Mouse (Mus musculus): ENCODE measurements at regions not wholly inside any gene's neighbourhood (a gene's known extent, or its start where the extent isn't known, plus 50 kb on each side); places are given as distances from the start of the nearest gene placed in this dataset.

DNA sequence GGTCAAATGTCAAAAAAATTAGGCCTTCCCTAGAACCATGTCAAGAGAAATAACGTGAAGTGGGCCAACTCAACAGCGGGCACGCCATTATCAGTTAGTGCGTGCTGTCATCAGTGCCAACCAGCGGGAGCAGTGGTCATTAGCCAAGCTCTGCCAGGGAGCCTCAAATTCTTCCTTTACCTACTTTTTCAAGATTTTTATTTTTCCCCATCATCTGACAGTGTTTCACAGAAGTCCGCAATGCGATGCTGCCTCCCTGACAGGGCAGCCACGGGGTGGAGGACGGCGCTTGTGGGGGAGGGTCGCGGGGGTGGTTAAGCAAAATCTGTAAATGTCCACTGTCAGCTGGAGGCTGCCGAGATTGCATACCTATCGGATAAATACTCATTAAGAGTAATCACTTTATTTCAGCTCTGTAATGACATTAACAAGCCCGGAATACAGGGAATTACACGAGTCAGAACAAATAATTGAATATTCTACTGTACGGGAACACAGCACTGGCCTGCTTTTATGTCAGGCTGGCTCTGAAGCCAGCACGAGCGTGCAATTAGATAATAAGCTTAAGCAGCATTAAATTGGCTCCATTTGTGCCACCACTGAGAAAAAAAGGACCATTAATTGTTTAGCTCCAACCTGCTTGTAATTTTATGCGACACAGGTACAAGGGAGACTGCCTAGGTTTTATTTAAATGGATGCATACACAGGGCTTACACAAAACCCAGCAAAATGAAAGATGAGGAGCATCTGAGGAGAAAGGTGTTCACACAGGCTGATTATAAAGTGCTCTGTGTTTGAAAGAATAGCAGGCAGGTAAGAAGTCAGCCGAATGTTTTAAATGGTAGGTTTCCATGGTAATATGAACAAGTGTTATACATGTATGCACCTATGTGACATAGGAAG, 212.0 kb upstream of the Adamts16 start:
- no peak for DNase-seq (ENCODE audit: low spot score in 2 of 2)

DNA sequence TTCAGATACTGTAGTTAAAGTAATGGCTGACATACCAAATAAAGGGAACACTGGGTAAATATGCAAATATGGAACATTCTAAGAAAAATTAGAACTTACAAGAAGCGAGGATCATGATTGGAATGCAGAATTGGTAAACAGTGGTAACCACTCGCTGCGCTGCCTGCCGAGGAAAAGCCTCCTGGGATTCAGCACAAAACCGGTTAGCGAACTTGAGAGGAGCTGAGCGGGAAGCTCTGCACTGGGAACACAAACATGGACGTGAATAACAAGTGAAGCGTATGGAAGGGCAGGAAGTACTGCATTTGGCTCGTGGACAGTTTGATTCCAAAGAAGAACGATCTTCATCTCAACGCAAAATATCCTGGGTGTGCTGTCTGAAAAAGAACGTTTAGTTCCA, 209.0 kb upstream of the Adamts16 start:
- DNase-seq (ENCODE audit: low spot score in 2 of 2) = no peak

DNA sequence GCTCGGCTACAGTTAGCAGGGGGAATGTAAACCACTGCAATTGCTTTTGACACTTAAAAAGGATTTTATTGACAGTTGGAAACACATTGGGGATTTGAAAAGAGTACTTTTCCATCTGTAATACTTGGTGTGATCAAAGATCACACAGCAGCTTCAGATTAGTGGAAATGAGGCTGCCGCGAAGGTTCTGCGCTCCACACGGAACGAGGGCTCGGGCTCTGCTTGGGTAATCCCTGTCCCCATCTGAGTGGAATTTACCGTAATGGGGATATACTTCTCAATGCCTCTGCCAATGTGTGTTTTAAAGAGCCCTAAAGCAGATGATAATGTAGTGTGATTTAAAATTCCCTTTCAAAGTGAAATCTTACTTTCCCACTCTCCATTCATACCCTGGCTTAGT, 194.4 kb upstream of the Adamts16 start:
- DNase-seq (ENCODE audit: low spot score in 2 of 2) = no peak

DNA sequence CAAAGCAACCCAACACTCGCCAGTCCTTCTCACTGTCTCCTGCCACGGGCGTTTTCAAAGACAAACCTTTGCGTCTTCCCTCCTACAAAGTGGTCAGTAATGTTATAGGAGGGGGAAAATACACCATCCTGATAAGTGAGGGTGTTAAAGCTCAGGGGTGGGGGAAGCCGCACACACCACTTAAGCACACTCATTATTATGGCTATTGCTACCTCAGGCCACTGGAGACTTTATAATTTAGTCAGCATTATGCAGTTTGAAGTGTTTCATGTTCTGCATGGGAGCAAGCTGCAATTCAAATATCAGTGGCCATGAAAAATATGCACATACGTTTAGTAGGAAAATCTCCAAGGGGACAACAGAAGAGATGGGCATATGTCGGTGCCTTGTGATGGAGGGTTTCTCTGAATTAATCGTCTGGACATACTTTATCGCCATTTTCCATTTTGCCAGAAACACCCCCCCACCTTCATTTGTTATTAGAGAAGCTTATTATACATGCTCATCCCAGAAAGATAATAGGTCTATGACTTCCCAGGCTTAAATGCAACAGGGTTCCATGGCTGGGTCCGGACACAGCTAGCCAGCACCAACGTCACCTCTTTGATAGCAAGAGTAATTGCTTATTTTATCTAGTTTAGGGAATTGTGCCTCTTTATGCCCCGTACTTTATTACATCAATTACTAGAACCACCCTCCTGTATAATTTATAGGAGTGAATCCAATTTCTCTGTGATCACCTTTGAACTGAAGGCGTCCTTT, 193.5 kb upstream of the Adamts16 start:
- DNase-seq (ENCODE audit: low spot score in 2 of 2) = no peak

DNA sequence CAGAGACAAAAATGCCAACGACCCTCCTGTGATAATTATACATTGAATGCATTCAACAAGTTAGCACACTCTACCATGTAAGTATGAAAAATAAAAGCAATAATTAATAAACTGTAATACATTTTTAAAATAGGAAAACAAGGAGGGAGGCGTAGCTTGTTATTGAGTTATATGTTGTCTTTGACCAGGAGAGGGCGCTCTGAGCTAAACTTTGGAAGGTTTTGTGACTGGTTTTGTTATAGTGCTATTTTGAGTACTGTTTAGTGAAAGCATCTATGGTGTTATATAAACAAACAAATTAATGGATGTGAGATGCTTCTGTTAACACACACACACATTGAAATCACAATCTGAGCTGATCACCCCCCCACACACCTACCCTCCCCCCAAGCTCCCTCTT, 166.6 kb upstream of the Adamts16 start:
- peak; percentile 42 to 67 for DNase-seq (ENCODE audit: low spot score in 2 of 2)

DNA sequence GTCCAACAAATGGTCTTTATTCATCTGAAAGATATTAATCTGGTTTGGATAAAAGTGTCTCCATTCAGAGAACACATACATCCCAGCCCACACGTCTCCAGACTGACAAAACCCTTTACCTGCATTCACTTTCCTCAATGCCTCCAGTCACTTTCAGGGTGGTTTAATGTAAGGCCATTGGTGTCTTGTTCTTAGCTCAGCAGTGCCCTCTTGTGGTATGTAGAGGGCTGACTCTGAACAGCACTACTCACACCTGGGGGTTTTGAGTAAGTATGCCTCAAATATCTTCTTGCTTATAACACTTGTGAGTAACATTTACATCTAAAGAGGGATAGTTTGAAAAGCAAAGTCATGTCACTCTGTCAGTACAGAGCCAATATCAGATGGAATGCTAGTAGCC, 164.5 kb upstream of the Adamts16 start:
- DNase-seq (ENCODE audit: low spot score in 2 of 2) = peak; percentile 31 to 63

DNA sequence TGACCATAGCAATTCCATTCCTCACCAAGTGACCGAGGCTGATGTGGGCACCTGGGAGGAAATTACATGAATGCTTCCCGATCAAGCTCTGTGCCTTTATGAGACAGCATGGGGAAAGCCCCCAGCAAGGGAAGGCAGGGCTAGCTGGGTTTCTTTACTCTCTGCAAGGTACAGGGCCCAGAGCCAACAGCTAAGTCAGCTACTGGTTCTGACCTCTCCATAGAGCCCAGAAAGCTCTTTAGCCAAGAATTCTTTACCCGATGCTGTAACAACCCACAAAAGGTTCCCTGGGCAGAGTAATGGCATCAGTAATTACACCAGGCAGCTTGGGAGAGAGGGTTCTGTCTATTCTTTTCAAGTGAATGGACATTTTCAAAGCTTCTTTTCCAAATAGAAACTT, 161.9 kb upstream of the Adamts16 start:
- DNase-seq (ENCODE audit: low spot score in 2 of 2) = no peak

DNA sequence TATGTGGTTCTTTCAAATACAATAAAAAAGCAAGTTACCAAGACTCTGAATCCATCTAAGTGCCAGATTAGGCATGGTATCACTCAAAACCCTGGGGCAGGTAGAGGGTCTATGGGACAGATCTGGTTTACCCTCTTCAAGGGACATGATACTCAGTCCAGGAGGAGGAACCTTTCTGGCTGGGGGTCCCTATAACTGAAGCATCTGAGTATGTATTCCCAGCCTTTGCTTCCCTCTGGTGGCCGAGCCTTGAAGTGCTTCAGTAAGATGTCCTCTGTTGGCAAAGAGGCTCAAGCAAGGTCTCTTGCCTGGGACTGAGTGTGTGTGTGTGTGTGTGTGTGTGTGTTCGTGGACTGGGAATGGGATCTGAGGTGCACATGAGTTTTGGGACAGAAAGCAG, 159.7 kb upstream of the Adamts16 start:
- peak; percentile 73 to 81 for DNase-seq (ENCODE audit: low spot score in 2 of 2)

DNA sequence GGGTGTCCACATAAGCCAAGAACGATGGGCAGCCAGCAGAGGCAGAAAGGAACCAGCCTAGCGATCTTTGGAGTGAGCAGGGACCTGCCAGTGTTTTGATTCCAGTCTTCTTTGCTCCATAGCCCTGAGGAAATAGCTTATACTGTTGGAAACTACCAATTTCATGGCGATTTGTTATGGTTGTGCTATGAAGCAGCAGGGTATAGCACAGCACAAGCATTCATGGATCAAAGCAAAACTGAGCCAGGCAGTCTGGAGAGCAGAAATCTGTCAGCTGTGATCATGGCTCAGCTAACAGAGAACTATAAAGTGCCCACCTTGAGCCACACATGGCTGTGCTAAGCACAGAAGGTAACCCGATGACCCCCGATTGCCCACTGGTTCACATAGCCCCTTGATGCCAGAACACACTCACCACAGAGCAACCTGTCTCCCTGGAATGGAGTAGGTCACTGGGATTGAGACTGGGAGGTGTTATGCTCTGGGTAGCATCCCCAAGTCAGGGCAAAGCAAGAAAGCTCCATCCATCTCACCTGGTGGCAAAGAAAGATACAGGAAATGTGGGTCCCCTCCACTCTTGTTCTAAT, 158.9 kb upstream of the Adamts16 start:
- DNase-seq (ENCODE audit: low spot score in 2 of 2) = no peak

DNA sequence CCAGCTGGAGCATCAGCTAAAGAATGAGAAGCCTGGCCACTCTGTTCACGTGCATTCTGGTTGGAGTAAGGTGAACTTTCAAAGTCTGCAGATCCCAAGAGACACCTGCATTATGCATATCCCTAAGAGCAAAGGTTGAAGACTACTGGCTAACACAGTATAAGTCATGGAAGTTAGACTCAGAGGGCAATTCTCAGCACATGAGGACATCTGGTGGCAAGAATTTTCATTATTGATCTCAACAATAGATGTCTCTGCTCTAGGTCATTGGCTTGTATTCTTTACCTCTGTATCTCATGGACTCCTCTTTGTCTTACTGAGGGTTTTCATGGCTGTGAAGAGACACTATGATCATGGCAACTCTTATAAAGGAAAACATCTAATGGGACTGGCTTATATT, 151.9 kb upstream of the Adamts16 start:
- no peak for DNase-seq (ENCODE audit: low spot score in 2 of 2)

DNA sequence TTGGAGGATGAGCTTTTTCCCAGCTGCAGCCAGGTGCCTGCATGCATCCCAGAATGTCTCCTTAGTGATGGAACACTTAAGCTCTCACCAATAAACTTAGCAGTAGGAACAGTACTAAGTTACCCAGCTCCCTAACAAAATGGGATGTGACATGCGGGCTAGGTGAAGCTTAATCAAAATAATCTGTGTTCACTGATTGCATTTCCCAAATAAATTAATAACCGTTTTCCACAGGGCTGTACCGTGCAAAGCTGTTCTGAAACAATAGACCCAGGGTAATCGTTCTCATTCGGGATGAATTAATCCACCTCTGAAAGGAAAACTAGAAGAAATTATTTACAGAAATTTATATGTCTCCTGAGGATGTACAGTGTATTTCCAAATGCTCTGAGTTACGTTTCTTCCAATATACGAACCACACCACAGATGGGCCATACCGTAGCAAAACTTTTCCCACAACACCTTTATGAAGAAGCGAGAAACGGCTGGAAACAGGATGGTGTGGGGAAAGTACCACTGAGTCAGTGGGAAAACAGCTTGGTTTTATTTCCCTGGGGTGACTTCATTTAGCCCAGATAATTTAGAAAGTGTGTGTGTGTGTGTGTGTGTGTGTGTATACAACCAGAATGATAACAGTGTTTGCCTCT, 148.5 kb upstream of the Adamts16 start:
- no peak for DNase-seq (ENCODE audit: low spot score in 2 of 2)

DNA sequence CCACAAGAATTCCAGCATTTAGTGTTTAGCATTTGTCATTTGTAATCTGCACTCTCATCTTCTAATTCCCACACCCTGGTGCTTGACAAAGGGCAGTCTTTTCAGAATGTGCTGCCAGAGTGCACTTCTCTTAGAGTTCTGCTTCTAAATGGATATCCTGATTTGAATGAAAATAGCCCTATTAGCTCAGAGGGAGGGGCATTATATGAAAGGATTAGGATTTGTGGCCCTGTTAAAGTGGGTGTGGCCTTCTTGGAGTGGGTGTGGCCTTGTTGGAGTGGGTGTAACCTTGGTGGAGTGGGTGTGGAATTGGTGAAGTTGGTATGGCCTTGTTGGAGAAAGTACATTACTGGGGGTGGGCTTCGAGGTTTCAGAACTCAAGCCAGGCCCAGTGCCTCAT, 137.7 kb upstream of the Adamts16 start:
- DNase-seq (ENCODE audit: low spot score in 2 of 2) = no peak

DNA sequence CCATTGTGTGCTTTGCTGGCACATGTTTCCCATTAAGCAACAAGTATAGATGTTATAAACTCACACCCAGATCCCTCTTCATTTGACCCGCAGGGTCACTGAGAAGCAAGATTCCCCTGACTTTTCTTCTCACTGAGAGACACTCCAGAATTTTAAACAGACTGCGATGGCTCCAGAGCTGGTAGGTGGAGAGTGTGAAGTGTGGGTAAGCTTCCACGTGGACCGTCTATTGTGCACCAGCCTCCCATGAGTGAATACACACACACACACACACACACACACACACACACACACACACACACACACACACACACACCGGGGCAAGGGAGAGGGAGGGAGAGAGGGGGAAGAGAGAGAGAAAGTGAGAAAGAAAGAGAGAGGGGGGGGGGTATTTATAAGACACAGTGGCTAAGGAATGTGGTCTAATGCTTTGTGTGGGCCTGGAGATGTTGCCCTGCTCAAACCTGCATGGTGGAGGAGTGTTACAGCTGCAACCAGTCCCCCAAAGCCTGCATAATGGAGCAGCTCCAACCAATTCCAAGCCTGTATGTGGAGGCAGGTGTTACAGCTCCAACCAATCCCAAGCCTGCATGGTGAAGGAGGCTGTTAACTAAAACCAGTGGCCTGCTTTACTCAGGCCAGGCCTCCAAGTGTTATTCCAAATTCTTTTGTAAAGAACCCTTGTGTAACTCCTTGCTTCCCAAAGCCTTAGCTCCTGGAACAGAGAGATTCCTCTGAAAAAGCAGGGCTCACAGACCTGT, 137.1 kb upstream of the Adamts16 start:
- DNase-seq (ENCODE audit: low spot score in 2 of 2) = no peak

DNA sequence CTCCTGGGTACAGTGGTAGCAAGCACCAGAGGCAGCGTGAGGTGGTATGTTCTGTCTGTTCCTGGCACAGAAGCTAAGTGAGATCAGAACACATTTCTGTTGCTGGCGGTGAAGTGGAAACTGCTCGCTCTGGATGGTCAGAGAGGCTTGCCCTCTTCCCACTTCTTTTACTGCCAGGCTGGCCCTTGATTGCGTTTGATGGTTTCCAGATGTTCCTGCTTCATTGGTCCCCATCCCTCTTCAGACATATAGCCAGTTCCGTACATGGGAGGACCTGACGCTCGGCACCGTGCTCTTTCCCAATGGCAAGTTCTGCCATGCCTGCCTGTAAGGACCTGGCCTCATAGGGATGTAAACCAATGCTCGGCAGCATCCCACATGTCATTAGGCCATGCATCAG, 128.0 kb upstream of the Adamts16 start:
- DNase-seq (ENCODE audit: low spot score in 2 of 2) = no peak

DNA sequence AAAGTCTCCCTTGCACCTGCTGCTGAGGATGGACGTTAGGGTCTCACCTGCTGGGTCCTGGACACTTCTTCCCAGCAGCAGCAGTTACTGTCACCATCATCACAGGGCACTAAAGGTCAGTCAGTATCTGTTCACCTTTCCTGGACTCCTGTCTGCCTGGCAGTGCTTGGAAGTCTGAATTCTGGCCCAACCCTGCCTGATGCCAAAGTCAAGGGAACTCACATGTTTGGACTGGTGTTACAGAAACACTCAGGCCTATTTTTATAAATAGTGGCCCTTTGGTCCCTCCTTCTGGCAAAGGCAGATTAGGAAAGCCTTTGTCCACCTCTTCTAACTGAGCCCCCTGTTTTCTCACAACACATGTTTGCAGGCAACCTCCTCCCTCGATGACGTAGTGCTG, 126.2 kb upstream of the Adamts16 start:
- no peak for DNase-seq (ENCODE audit: low spot score in 2 of 2)

DNA sequence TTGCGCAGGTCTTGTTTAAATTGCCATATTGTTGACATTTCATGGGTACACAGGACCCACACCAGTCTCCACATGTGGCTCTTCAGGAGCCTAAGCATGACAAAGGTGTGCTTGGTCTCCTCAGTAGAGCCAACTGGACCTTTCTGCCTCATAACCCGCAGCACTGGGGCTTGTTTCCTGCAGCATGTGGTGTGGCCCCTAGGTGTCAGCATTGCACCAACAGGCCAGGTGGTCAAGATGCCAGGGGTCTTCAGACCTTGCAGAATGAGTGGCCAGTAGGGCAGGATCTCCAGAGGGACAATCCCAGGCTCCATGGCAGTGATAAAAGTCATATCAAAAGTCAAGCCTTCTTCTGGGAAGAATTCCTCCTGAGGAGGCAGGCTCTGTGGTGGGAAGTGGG, 121.8 kb upstream of the Adamts16 start:
- peak in 1 of 2 experiments; percentile 3 for DNase-seq (ENCODE audit: low spot score in 2 of 2)

DNA sequence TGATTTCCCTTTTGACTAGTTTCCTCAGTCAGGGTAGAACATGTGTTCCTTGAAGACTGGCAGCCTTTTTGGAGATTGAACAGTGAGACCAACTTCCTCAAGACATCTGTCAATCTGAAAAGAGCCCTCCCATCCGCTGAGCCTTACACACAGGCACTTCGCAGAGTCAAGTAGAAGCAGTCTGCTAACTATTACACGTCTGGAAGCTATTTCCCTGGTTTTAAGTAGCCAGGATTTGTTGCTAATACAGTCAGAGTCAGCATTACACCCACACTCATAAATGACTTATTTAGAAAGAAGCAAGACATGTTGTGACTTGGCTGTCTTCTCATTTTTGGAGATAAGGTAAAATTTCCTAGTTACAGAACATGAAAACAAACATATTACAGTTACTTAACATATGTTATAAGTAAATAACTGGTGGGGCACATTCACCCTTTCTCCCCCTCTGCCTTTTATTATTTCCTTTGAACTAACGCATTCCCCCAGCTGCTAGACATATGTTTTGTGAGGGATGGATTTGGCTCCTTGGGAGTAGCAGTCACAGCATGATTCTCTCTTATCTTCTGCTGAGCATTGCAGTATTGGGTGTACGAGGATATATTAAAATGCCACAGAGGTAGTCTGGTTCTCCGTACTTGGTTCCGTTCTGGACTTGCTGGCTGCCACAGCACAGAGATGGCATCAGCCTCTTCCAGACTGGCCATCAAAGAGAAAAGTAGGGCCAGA, 92.9 kb upstream of the Adamts16 start:
- DNase-seq (ENCODE audit: low spot score in 2 of 2) = no peak

DNA sequence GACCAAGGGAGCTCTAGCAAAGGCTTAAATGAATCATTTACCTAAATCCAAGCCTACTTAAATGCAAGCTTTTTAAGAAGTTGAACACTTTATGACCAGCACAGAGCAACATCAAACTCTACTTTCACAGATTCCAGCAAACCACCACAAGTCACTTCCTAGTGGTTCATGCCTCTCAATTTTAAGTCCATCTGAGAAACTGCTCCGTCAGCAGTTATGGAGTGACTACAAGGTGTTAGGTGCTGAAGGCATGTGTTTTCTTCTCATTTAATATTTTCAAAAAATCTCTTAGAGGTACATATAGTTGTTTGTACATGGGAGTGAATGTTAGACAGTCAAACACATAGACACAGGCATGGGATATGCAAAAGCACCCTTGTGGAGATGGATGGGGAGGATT, 72.2 kb upstream of the Adamts16 start:
- no peak for DNase-seq (ENCODE audit: low spot score in 2 of 2)

DNA sequence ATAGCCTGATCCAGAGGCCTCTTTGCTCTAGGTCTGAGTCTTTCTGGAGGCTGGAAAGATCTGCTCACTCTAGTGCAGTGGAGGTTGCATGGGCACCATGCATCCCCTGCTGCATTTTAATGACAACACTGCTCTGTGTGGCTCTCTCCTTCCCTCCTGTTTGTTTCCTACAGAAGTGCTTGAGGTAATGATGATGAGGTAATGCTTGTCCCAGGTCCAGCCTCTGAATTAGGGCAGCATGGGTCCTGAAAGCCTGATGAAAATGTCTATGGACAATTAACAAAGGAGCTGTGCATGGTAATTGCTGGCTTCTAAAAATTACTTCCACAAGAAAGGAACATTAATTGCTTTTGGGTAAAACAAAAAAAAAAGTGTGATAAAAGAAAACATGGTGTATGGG, 69.3 kb upstream of the Adamts16 start:
- no peak for DNase-seq (ENCODE audit: low spot score in 2 of 2)

DNA sequence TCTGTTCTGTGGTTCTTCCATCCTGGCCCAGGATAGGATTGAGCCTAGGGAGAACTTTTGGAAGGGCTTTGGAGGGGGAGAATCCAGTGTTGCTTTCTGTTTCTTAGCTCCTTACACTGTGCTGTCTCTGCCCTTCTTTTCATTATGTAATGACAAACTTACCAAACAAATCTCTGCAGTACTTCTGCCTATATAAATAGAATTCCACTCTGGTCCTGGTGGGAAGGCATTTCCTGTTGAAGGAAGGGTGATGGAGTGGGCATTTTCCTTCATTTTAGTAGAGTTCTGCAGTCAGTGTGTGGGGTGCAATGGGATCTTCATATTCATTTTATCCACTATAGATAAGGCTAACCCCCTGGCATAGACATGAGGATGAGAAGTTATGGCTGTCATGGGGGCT, 63.2 kb upstream of the Adamts16 start:
- DNase-seq (ENCODE audit: low spot score in 2 of 2) = no peak
